Mouse (Mus musculus): Measurements from ENCODE around the gene Oma1.
A peak's percentile ranks its signal among the peaks of the same experiment; 100 is the strongest.

Gene Oma1

GRCm38 (mm10) chr4:103313587-103314525, at the start of gene Oma1:
TSS of gene Oma1 (plus strand) at chr4:103313812.
- DNase-seq: peak; percentile 95 to 97

- DNase-seq: no peak
Observed at GRCm38 (mm10) chr4:103263812-103264396, 49.7 kb upstream of the Oma1 start.

GRCm38 (mm10) chr4:103265166-103265565, 48.4 kb upstream of the Oma1 start:
- no peak for DNase-seq

GRCm38 (mm10) chr4:103269336-103269735, 44.3 kb upstream of the Oma1 start:
- DNase-seq: peak in 1 of 2 experiments; percentile 4

- no peak for DNase-seq
Observed at GRCm38 (mm10) chr4:103273021-103273420, 40.6 kb upstream of the Oma1 start.

GRCm38 (mm10) chr4:103288342-103288741, 25.3 kb upstream of the Oma1 start:
- no peak for DNase-seq

GRCm38 (mm10) chr4:103290763-103291162, 22.8 kb upstream of the Oma1 start, which contains the start of gene 4921539E11Rik:
TSS of gene 4921539E11Rik (minus strand) at chr4:103290863.
- no peak for DNase-seq

- no peak for DNase-seq
Observed at GRCm38 (mm10) chr4:103299342-103299741, 14.3 kb upstream of the Oma1 start.

DNA sequence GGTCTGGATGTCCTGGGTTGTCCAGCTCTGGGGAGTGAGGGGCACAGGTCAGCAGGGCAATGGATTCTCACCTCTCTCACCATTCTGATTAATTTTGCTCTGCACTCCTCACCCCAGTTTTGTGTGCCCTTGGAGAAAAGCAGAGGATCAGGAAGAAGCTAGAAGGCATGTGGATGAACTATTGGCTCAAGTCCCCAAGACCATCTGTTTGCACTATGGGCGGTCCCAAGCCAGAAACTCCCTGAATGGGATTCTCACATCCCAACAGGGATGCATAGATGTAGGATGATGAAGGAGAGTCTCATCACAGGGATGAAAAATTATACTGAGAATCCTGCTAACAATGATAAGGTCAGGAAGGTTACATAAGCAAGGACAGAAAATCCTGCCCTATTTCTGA, 9.8 kb upstream of the Oma1 start:
- DNase-seq: no peak

DNA sequence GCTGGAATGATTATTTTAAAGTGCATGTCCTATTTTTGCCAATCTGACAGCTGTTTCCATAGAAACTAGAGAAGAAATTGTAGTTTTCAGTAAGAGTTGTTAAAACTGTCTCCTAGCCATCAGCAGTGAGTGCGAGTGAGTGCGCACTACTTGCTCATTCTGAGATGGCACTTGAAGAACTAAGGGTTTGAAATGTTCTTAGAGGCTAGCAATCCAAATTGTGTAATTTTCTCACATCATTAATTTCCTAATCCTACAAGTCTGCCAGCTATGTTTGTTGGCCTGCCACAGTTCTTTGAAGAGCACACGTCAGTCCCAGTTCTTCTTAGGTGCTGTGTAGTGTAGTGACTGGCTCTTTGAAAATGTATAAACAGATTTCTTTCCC, 906 bp downstream of the Oma1 start:
- no peak for DNase-seq

DNA sequence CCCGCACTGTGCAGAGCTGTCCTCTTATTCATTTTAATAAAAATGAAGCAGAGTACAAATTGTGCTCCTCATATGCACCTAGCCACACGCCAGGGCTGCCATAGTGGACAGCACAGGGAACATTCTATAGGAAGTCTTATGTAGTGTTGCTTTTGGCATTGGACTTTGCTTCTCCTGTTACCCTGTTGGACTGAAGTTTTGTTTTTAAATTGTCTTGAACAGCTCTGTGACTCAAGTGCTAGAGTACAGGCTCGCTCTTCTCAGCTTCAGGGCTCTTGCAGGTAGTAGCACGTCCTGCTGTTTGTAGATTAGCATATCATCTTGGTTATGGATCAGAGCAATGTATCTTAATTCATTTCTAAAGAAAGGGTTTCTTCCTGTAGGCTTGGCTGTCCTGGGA, 2.2 kb downstream of the Oma1 start:
- DNase-seq: no peak

DNA sequence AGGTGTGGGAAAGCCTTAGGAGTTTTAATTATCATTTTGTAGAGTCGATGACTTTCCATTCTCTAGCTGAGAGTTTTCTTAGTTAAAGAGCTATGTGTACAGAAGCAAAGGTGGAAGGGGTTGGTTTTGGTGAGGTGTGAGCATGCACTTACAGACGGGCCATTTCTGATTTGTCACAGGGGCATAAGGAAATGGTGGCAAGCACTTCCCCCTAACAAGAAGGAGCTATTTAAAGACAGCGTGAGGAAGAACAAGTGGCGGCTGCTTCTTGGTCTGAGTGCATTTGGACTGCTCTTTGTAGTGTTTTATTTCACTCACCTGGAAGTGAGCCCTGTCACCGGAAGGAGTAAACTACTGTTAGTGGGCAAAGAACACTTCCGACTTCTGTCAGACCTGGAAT, 7.8 kb downstream of the Oma1 start:
- no peak for DNase-seq

GRCm38 (mm10) chr4:103324688-103325451, 11.3 kb downstream of the Oma1 start:
- DNase-seq: no peak

GRCm38 (mm10) chr4:103326994-103327393, 13.4 kb downstream of the Oma1 start:
- DNase-seq: no peak

DNA sequence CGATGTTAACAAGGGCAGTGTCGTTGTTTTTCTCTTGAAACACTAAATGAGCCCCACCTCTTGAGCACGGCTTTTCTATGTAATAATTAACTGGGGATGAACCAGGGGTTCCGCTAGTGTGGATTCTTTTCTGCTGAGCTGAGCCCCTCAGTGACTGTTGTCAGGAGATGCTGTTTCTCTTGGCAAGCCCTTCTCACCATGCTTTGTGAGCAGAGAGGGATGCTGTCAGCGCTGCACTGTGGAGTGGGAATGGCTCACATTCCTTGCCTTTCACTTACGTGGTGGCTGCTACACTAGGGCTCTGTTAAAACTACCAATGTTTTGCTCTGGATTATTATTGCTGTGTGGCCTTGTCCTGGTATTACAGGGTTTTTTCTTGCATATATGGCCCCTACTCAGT, 15.7 kb downstream of the Oma1 start:
- no peak for DNase-seq

- DNase-seq: no peak
Observed at GRCm38 (mm10) chr4:103335134-103335533, 21.5 kb downstream of the Oma1 start.

DNA sequence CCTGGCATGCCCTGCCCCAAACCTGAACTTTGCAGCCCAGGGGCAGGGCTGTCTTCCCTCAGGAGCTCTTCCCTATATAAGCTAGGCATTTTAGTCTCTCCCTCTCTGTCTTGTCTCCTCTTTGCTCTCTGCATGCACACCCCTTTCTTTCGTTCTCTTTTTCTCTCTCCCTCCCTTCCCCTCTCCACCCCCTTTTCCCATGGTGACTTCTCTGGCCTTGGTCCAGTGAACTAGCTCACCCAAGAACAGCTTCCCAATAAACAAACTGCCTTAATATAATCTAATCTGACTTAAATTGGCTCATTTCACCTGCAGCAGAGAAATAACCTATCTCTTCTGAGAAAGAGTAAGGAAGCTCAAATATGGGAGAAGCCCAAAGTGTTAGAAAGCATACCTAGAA, 27.1 kb downstream of the Oma1 start:
- DNase-seq: no peak

GRCm38 (mm10) chr4:103341620-103342019, 28.0 kb downstream of the Oma1 start:
- DNase-seq: no peak

DNA sequence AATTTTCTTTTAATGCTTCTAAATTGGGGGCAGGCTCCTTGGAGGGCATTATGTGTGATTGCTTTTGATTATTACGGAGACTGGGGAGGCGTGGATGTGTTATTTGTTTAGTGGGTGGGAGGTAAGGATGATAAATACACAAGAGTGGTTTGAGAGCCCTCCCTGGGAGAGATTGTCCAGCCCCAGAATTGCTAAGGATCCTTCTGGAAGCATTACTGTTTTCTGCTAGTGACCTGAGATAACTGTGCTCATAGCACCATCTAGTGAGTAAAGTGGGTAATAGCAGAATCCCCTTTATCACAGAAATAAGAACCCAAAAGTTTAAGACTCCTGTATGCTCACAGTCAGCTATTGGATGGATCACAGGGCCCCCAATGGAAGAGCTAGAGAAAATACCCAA, 32.4 kb downstream of the Oma1 start:
- no peak for DNase-seq

DNA sequence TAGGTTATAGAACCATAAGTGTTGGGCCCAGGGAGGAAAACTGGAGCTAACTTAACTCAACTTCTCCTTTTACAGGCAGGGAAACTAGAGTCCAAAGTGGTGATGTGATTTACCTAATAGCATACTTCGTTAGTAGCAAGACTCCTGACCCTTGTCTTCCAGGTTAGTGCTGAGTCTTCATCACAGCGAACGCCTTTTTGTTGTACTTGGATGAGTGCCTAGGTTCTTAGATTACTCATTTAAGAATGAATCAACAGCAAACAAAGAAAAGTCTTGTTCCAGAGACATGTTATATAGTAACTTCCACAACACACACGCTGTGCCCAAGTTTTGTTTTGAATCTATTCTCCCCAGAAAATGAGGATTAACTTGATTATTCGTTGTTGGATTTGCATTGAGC, 33.2 kb downstream of the Oma1 start:
- DNase-seq: no peak

DNA sequence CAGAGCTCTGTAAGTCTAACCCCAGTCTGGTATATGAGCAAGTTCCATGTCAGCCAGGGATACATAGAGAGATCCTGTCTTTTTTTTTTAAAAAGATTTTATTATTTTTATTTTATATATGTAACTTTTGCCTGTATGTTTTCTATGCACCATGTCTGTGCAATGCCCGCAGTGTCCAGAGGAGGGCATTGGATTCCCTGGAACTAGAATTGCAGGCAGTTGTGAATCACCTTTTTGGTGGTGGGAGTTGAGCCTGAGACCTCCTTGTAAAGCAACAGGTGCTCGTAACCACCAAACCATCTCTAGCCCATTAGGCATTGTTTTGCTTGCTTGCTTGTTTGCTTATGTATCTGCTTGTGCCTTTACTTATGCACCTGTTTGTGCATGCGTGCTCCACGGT, 35.6 kb downstream of the Oma1 start:
- DNase-seq: no peak

DNA sequence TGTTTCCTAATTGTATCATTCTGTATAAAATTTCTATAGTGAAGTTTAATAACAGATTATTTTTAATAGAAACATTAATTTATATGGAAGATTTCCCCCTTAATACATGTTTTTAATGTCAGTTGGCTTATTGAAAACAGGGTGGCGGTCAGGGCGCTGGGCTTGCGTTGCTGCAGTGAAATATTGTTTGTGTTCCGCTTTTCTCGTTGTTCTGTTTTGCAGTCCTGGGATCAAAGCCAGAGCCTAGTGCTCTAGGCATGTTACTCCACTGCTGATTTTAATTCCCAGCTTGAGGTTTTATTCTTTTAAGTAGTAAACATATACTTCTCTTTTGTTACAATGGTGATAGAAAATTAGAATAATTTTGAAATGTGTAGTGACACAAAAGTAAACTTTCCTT, 39.3 kb downstream of the Oma1 start:
- DNase-seq: no peak

DNA sequence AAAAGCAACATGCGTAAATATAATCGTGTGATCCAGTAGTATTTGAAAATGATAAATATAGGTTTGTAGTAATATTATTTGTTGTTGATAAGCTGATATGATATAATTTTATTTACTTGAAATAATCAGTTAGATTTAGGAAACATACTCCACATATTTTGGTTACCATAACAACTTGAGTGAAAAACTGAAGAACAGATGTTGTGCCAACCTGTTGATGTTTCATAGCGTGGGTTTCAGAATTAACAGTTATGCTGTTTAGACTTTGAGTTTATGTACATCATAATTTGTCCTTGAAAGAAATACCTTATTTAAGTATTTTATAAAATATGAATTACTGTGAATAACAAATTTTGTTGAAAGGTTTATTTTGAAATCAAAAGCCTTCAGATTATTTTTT, 43.8 kb downstream of the Oma1 start:
- no peak for DNase-seq
